Mouse (Mus musculus): ENCODE measurements around the gene Phlda1. TPM values are rescaled to one million over a fixed set of nuclear protein-coding genes. Genes with fewer than 3 reads are reported as not detected.
A peak's percentile ranks its signal among the peaks of the same experiment; 100 is the strongest.
"Not testable (repeated sequence)": the region's sequence is repeated elsewhere in the genome, so short reads cannot be mapped to it uniquely, and the experiment has no call there.

The Phlda1 gene
- polyA plus RNA-seq, 1 experiment from 2014 or later = 43.4 TPM

GRCm38 (mm10) chr10:111476989-111477510 lies 29.0 kb upstream of the Phlda1 start:
- WGBS = 80% methylated on average over 6 of the region's 6 CpGs
- no peak for ATAC-seq (ENCODE audit: insufficient number of reproducible peaks, low FRiP score, low TSS enrichment, low read depth)
- H3K27ac ChIP-seq (replicated peaks) = no peak overlapping the region

GRCm38 (mm10) chr10:111479599-111479998 lies 26.5 kb upstream of the Phlda1 start:
- peaks cover 19% of the 10 kb centered on the region for H3K36me3 ChIP-seq
- ATAC-seq (ENCODE audit: insufficient number of reproducible peaks, low FRiP score, low TSS enrichment, low read depth) = no peak

More at GRCm38 (mm10) chr10:111476989-111477510, 29.0 kb upstream of the Phlda1 start:
- Histone ChIP-seq H3K4me2 (replicated peaks) (no peak overlapping the region), H3K9me3 (replicated peaks) (no peaks in the 10 kb centered on the region), H3K36me3 (peaks cover 9% of the 10 kb centered on the region), H3K4me1 (peaks cover 25% of the 10 kb centered on the region), H3K27me3 (no peaks in the 10 kb centered on the region), H3K4me3 (replicated peaks) (no peak overlapping the region), H3K9ac (no peak overlapping the region)

GRCm38 (mm10) chr10:111482654-111483053 lies 23.4 kb upstream of the Phlda1 start:
- no peaks in the 10 kb centered on the region for H3K9me3 ChIP-seq (replicated peaks)
- no peak overlapping the region for H3K4me3 ChIP-seq (replicated peaks)
- H3K27ac ChIP-seq (replicated peaks) = no peak overlapping the region
- H3K27me3 ChIP-seq = no peaks in the 10 kb centered on the region
- H3K4me1 ChIP-seq = no peaks in the 10 kb centered on the region
- H3K4me2 ChIP-seq (replicated peaks) = no peak overlapping the region
- WGBS = 92% methylated on average over 2 of the region's 2 CpGs
- peaks cover 43% of the 10 kb centered on the region for H3K36me3 ChIP-seq
- no peak overlapping the region for H3K9ac ChIP-seq
- ATAC-seq (ENCODE audit: insufficient number of reproducible peaks, low FRiP score, low TSS enrichment, low read depth) = no peak

More at GRCm38 (mm10) chr10:111479599-111479998, 26.5 kb upstream of the Phlda1 start:
- WGBS = 75% methylated on average over 5 of the region's 5 CpGs
- H3K9me3 ChIP-seq (replicated peaks) = no peaks in the 10 kb centered on the region
- no peak overlapping the region for H3K4me2 ChIP-seq (replicated peaks)
- H3K4me1 ChIP-seq = peaks cover 13% of the 10 kb centered on the region
- no peak overlapping the region for H3K9ac ChIP-seq
- no peak overlapping the region for H3K4me3 ChIP-seq (replicated peaks)
- H3K27ac ChIP-seq (replicated peaks) = no peak overlapping the region
- H3K27me3 ChIP-seq = no peaks in the 10 kb centered on the region

- no peak for ATAC-seq (ENCODE audit: insufficient number of reproducible peaks, low FRiP score, low TSS enrichment, low read depth)
- H3K4me3 ChIP-seq (replicated peaks) = no peak overlapping the region
- no peaks in the 10 kb centered on the region for H3K4me1 ChIP-seq
- H3K9ac ChIP-seq = no peak overlapping the region
- no peaks in the 10 kb centered on the region for H3K27me3 ChIP-seq
- 87% methylated on average over 5 of the region's 5 CpGs for WGBS
- H3K27ac ChIP-seq (replicated peaks) = no peak overlapping the region
- H3K9me3 ChIP-seq (replicated peaks) = no peaks in the 10 kb centered on the region
- peaks cover 54% of the 10 kb centered on the region for H3K36me3 ChIP-seq
- no peak overlapping the region for H3K4me2 ChIP-seq (replicated peaks)
Measured at GRCm38 (mm10) chr10:111484079-111484478, 22.0 kb upstream of the Phlda1 start.

- Histone ChIP-seq H3K27ac (replicated peaks) (no peak overlapping the region), H3K4me2 (replicated peaks) (no peak overlapping the region), H3K4me1 (no peaks in the 10 kb centered on the region), H3K9me3 (replicated peaks) (no peaks in the 10 kb centered on the region), H3K9ac (no peak overlapping the region), H3K27me3 (no peaks in the 10 kb centered on the region), H3K4me3 (replicated peaks) (no peak overlapping the region), H3K36me3 (peaks cover 62% of the 10 kb centered on the region)
- 82% methylated on average over 2 of the region's 2 CpGs for WGBS
- no peak for ATAC-seq (ENCODE audit: insufficient number of reproducible peaks, low FRiP score, low TSS enrichment, low read depth)
Measured at GRCm38 (mm10) chr10:111488793-111489192, 17.3 kb upstream of the Phlda1 start.

GRCm38 (mm10) chr10:111490079-111490478 lies 16.0 kb upstream of the Phlda1 start:
- H3K36me3 ChIP-seq = peaks cover 61% of the 10 kb centered on the region
- WGBS = 89% methylated on average over 4 of the region's 4 CpGs
- H3K9ac ChIP-seq; H3K27ac ChIP-seq (replicated peaks); H3K4me2 ChIP-seq (replicated peaks); H3K9me3 ChIP-seq (replicated peaks); H3K27me3 ChIP-seq; H3K4me3 ChIP-seq (replicated peaks); ATAC-seq (ENCODE audit: insufficient number of reproducible peaks, low FRiP score, low TSS enrichment, low read depth); H3K4me1 ChIP-seq: not testable (repeated sequence)

GRCm38 (mm10) chr10:111495888-111496287 lies 10.2 kb upstream of the Phlda1 start:
- Histone ChIP-seq H3K9me3 (replicated peaks) (no peaks in the 10 kb centered on the region), H3K4me2 (replicated peaks) (no peak overlapping the region), H3K9ac (no peak overlapping the region), H3K4me1 (no peaks in the 10 kb centered on the region), H3K4me3 (replicated peaks) (no peak overlapping the region), H3K27ac (replicated peaks) (no peak overlapping the region), H3K27me3 (no peaks in the 10 kb centered on the region), H3K36me3 (peaks cover 47% of the 10 kb centered on the region)
- WGBS = 92% methylated on average over 7 of the region's 7 CpGs
- no peak for ATAC-seq (ENCODE audit: insufficient number of reproducible peaks, low FRiP score, low TSS enrichment, low read depth)

- Histone ChIP-seq H3K27me3 (no peaks in the 10 kb centered on the region), H3K4me2 (replicated peaks) (no peak overlapping the region), H3K9ac (no peak overlapping the region), H3K36me3 (peaks cover 26% of the 10 kb centered on the region), H3K9me3 (replicated peaks) (no peaks in the 10 kb centered on the region), H3K4me3 (replicated peaks) (no peak overlapping the region), H3K27ac (replicated peaks) (no peak overlapping the region), H3K4me1 (no peaks in the 10 kb centered on the region)
- WGBS = 53% methylated on average over 6 of the region's 6 CpGs
- ATAC-seq (ENCODE audit: insufficient number of reproducible peaks, low FRiP score, low TSS enrichment, low read depth) = no peak
Measured at GRCm38 (mm10) chr10:111499892-111500291, 6.2 kb upstream of the Phlda1 start.

GRCm38 (mm10) chr10:111503071-111503470 lies 3.0 kb upstream of the Phlda1 start:
- Histone ChIP-seq H3K4me2 (replicated peaks) (no peak overlapping the region), H3K36me3 (peaks cover 6% of the 10 kb centered on the region), H3K27me3 (no peaks in the 10 kb centered on the region), H3K9me3 (replicated peaks) (no peaks in the 10 kb centered on the region), H3K9ac (no peak overlapping the region), H3K4me3 (replicated peaks) (no peak overlapping the region), H3K4me1 (0 out of 2 replicates have a peak, but pooled peaks cover 7% of the 10 kb centered on the region), H3K27ac (replicated peaks) (no peak overlapping the region)
- 2% methylated on average over 3 of the region's 3 CpGs for WGBS
- no peak for ATAC-seq (ENCODE audit: insufficient number of reproducible peaks, low FRiP score, low TSS enrichment, low read depth)

- ATAC-seq (ENCODE audit: insufficient number of reproducible peaks, low FRiP score, low TSS enrichment, low read depth) = no peak
- WGBS = 29% methylated on average over 10 of the region's 10 CpGs
- no peak overlapping the region for H3K9ac ChIP-seq
- no peaks in the 10 kb centered on the region for H3K9me3 ChIP-seq (replicated peaks)
- no peak overlapping the region for H3K4me3 ChIP-seq (replicated peaks)
- H3K27ac ChIP-seq (replicated peaks) = no peak overlapping the region
- no peak overlapping the region for H3K4me2 ChIP-seq (replicated peaks)
- no peaks in the 10 kb centered on the region for H3K36me3 ChIP-seq
- no peaks in the 10 kb centered on the region for H3K27me3 ChIP-seq
- H3K4me1 ChIP-seq = 0 out of 2 replicates have a peak, but pooled peaks cover 9% of the 10 kb centered on the region
Measured at GRCm38 (mm10) chr10:111503716-111504115, 2.4 kb upstream of the Phlda1 start.

GRCm38 (mm10) chr10:111504606-111505005 lies 1.5 kb upstream of the Phlda1 start:
- H3K9me3 ChIP-seq (replicated peaks) = no peaks in the 10 kb centered on the region
- no peak for ATAC-seq (ENCODE audit: insufficient number of reproducible peaks, low FRiP score, low TSS enrichment, low read depth)
- H3K4me1 ChIP-seq = 0 out of 2 replicates have a peak, but pooled peaks cover 15% of the 10 kb centered on the region
- no peaks in the 10 kb centered on the region for H3K36me3 ChIP-seq
- no peak overlapping the region for H3K4me2 ChIP-seq (replicated peaks)
- no peak overlapping the region for H3K9ac ChIP-seq
- WGBS = 56% methylated on average over 1 of the region's 1 CpGs
- H3K4me3 ChIP-seq (replicated peaks) = no peak overlapping the region
- no peaks in the 10 kb centered on the region for H3K27me3 ChIP-seq
- H3K27ac ChIP-seq (replicated peaks) = no peak overlapping the region

GRCm38 (mm10) chr10:111505406-111505805 lies 680 bp upstream of the Phlda1 start:
- WGBS = 54% methylated on average over 7 of the region's 7 CpGs
- H3K27ac ChIP-seq (replicated peaks) = 0 out of 2 replicates have a peak overlapping the region, but pooled peaks have one; percentile 55

More at GRCm38 (mm10) chr10:111505406-111505805, 680 bp upstream of the Phlda1 start:
- Histone ChIP-seq H3K4me2 (replicated peaks) (peak overlapping the region; percentile 92), H3K9me3 (replicated peaks) (no peaks in the 10 kb centered on the region), H3K36me3 (no peaks in the 10 kb centered on the region), H3K27me3 (no peaks in the 10 kb centered on the region), H3K4me3 (replicated peaks) (peak overlapping the region; percentile 82), H3K4me1 (0 out of 2 replicates have a peak, but pooled peaks cover 15% of the 10 kb centered on the region), H3K9ac (no peak overlapping the region)
- ATAC-seq (ENCODE audit: insufficient number of reproducible peaks, low FRiP score, low TSS enrichment, low read depth) = no peak

Data from embryonic facial prominence, embryonic 15.5 days (tissue).